ENCODE assay signal across 7 mouse cellular contexts in genomic region chr16:35978450-35978849, GRCm38 (mm10). TPM values are rescaled to one million over a fixed set of nuclear protein-coding genes. Genes with fewer than 3 reads are reported as not detected.
DNase-seq lines count a peak whose midpoint lies in the region; ATAC-seq and TF ChIP-seq lines count a peak whose summit lies in the region.
"Not testable (repeated sequence)": the region's sequence is repeated elsewhere in the genome, so short reads cannot be mapped to it uniquely, and the experiment has no call there.

Kpna1 (plus strand) TSS chr16:35978750.

- not testable (repeated sequence) for H3K27me3 ChIP-seq in forebrain, embryonic 13.5 days; heart, embryonic 10.5 days (ENCODE audit: insufficient read depth, poor library complexity, severe bottlenecking); hindbrain, embryonic 15.5 days; liver, embryonic 16.5 days (ENCODE audit: control insufficient read depth, insufficient read depth, low read depth, low read length)

- not testable (repeated sequence) for DNase-seq in heart, embryonic 10.5 days (ENCODE audit: low spot score); left cerebral cortex, adult 18-20 months (ENCODE audit: low spot score in 2 of 2)

- not testable (repeated sequence) for H3K4me3 ChIP-seq in bone marrow, adult 2 months (replicated peaks; ENCODE audit: control insufficient read depth, low read depth, low read length); forebrain, embryonic 13.5 days; heart, embryonic 10.5 days; hindbrain, embryonic 15.5 days; liver, embryonic 16.5 days (ENCODE audit: low read depth, low read length)

- H3K4me2 ChIP-seq in forebrain, embryonic 13.5 days; hindbrain, embryonic 15.5 days; liver, embryonic 16.5 days (ENCODE audit: low read depth, low read length): not testable (repeated sequence)

- not testable (repeated sequence) for H3K36me3 ChIP-seq in forebrain, embryonic 13.5 days (ENCODE audit: poor library complexity, severe bottlenecking); heart, embryonic 10.5 days; hindbrain, embryonic 15.5 days; liver, embryonic 16.5 days (ENCODE audit: control insufficient read depth, insufficient read depth)

- not testable (repeated sequence) for H3K4me1 ChIP-seq in bone marrow, adult 2 months (ENCODE audit: control insufficient read depth, insufficient read depth, low read length); forebrain, embryonic 13.5 days; heart, embryonic 10.5 days; hindbrain, embryonic 15.5 days (replicated peaks); liver, embryonic 16.5 days (ENCODE audit: control insufficient read depth, low read depth, low read length)

- not testable (repeated sequence) for H3K9ac ChIP-seq in forebrain, embryonic 13.5 days; hindbrain, embryonic 15.5 days; liver, embryonic 16.5 days (ENCODE audit: low read depth, low read length)

- WGBS in bone marrow, adult 2 months, result 93% methylated on average over 1 of the region's 1 CpGs
- 92% methylated on average over 1 of the region's 1 CpGs for WGBS in forebrain, embryonic 13.5 days
- 73% methylated on average over 1 of the region's 1 CpGs for WGBS in heart, embryonic 10.5 days
- 90% methylated on average over 1 of the region's 1 CpGs for WGBS in hindbrain, embryonic 15.5 days
- 80% methylated on average over 1 of the region's 1 CpGs for WGBS in liver, embryonic 16.5 days (ENCODE audit: insufficient replicate concordance)

- TF ChIP-seq CTCF in bone marrow, adult 2 months (IDR thresholded peaks at IDR 0.05; ENCODE audit: control insufficient read depth, insufficient read depth, low read length), result not testable (repeated sequence)

- ATAC-seq in forebrain, embryonic 13.5 days; hindbrain, embryonic 15.5 days (ENCODE audit: low FRiP score, low read depth); liver, embryonic 16.5 days (ENCODE audit: low read depth); monocyte, adult 5-6 weeks (replicated peaks; ENCODE audit: insufficient number of reproducible peaks, low FRiP score, low TSS enrichment, poor library complexity, severe bottlenecking): not testable (repeated sequence)

- not testable (repeated sequence) for H3K9me3 ChIP-seq in forebrain, embryonic 13.5 days (replicated peaks); heart, embryonic 10.5 days; hindbrain, embryonic 15.5 days; liver, embryonic 16.5 days (replicated peaks; ENCODE audit: control insufficient read depth, low read length)

- not testable (repeated sequence) for H3K27ac ChIP-seq in bone marrow, adult 2 months (ENCODE audit: control insufficient read depth, insufficient read depth, low read depth, low read length, poor library complexity); forebrain, embryonic 13.5 days; heart, embryonic 10.5 days; hindbrain, embryonic 15.5 days (replicated peaks); liver, embryonic 16.5 days (ENCODE audit: low read length)

- not testable (repeated sequence) for TF ChIP-seq POLR2A in bone marrow, adult 2 months (IDR thresholded peaks at IDR 0.05; ENCODE audit: borderline replicate concordance, control insufficient read depth, low read depth, low read length)

RNA-seq across cellular contexts. Expression of gene Kpna1, which starts in this region (rescaled TPM):
- 26.7 and 48.3 TPM in 2 replicates for polyA plus RNA-seq in bone marrow, adult 2 months (2011; ENCODE audit: insufficient read depth, insufficient read length, low replicate concordance, missing spikeins)
- 70.0 and 78.2 TPM in 2 replicates for polyA plus RNA-seq in forebrain, embryonic 13.5 days (2015; fragmentation: Nextera tagmentation; extraction: Ambion mirVana)
- 51.8 and 60.5 TPM in 2 replicates for polyA plus RNA-seq in heart, embryonic 10.5 days (2016; fragmentation: Nextera tagmentation; extraction: Ambion mirVana)
- 67.7 and 72.9 TPM in 2 replicates for polyA plus RNA-seq in hindbrain, embryonic 15.5 days (2015; fragmentation: Nextera tagmentation; extraction: Ambion mirVana)
- 100 to 1,000 TPM; 148 to 152 TPM for total RNA-seq in left cerebral cortex, adult 18-20 months (2021)
- 31.3 and 34.1 TPM in 2 replicates for polyA plus RNA-seq in liver, embryonic 16.5 days (2015; fragmentation: Nextera tagmentation; extraction: Ambion mirVana)
- 68.3 to 93.7 TPM (median 75.3 TPM) in 3 replicates for total RNA-seq in monocyte, adult 5-6 weeks (2017)
